Mouse (Mus musculus): ENCODE results near the gene B3gnt3.

Gene B3gnt3

DNA sequence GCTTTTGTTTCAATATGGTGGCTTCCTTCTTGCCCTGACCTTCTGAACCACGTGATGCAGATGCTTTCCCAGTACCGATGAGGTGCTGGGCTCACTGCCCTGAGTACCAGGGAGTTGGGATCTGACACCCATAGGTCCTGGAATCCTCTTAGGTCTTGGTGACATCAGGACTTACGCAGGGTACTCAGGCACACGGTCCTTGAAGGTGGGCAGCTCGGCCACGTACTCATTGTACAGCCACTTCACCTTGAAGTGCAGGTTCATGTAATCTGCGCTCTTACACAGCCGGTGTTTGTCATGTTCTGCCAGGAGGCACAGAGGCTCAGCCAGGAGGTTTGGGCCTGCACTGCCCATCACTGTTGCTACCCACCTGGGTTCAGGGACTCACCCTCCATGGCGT is 56.1 kb downstream of the B3gnt3 start:
- no peak for DNase-seq (ENCODE audit: low spot score in 2 of 2)
